Mouse (Mus musculus) G1E (cell line): Measurements from ENCODE around the gene Pde2a. TPM values are rescaled to one million over a fixed set of nuclear protein-coding genes. Genes with fewer than 3 reads are reported as not detected.

Source experiments
- ATAC-seq: 2 replicates; pipeline ENCODE4 v1.8.0; 2016; ENCODE audit warnings: mild to moderate bottlenecking; ENCODE audit not compliant: insufficient number of reproducible peaks, poor library complexity, low FRiP score, severe bottlenecking; ENCODE audit errors: extremely low read depth
- DNase-seq: peaks from one replicate; pipeline ENCODE4 v3.0.0; 2012; ENCODE audit warnings: low spot score
- H3K27me3 ChIP-seq: 2 replicates; pipeline ENCODE4 v1.6.1; 2012; ENCODE audit warnings: mild to moderate bottlenecking, low read length, inconsistent platforms; ENCODE audit not compliant: insufficient read depth
- H3K36me3 ChIP-seq: replicated peaks from 2 replicates; pipeline ENCODE3; 2012; ENCODE audit warnings: mild to moderate bottlenecking, inconsistent platforms
- H3K4me1 ChIP-seq: 2 replicates; pipeline ENCODE4 v1.6.1; 2012; ENCODE audit warnings: low read depth, low read length, inconsistent platforms, mixed read lengths; ENCODE audit not compliant: insufficient read depth
- H3K4me3 ChIP-seq: 2 replicates; pipeline ENCODE4 v1.5.1; 2012; ENCODE audit warnings: low read depth, mild to moderate bottlenecking, inconsistent platforms, low read length, moderate library complexity, mixed read lengths
- H3K9me3 ChIP-seq: replicated peaks from 2 replicates; pipeline ENCODE4 v1.6.1; 2012; ENCODE audit warnings: inconsistent platforms
- CTCF ChIP-seq: IDR thresholded peaks from 2 replicates; pipeline ENCODE4 v1.5.1; 2012; ENCODE audit warnings: low read depth, low read length, inconsistent platforms, mixed read lengths
- GATA1 ChIP-seq: IDR thresholded peaks from 2 replicates; pipeline ENCODE4 v1.6.1; 2012; ENCODE audit warnings: borderline replicate concordance, low read length, inconsistent platforms, mixed read lengths
- GATA2 ChIP-seq: IDR thresholded peaks from 2 replicates; pipeline ENCODE4 v1.6.1; 2012; ENCODE audit warnings: low read depth, low read length, inconsistent platforms, borderline replicate concordance
- POLR2AphosphoS5 ChIP-seq: IDR thresholded peaks from 2 replicates; pipeline ENCODE4 v1.6.1; 2012; ENCODE audit warnings: low read depth, low read length, inconsistent platforms; ENCODE audit not compliant: insufficient replicate concordance
- TAL1 ChIP-seq: conservative IDR thresholded peaks from 2 replicates; pipeline ENCODE4 v1.6.1; 2012; ENCODE audit warnings: low read depth, low read length, inconsistent platforms, mixed read lengths
- polyA plus RNA-seq: library from polyadenylated mRNA; stranded (reverse); fragments of >175 nt; gene quantifications from 2 replicates; pipeline ENCODE4 v1.2.3, GENCODE M21; 2012
- total RNA-seq, 2 experiments: library from RNA; stranded (forward) in 1 of 2; stranded (reverse) in 1 of 2; fragments of 200-1000 nt in 1 of 2; fragments of >200 nt in 1 of 2; fragmentation: Nextera tagmentation in 1 of 2; gene quantifications; 2 replicates each; pipeline ENCODE4 v1.2.3; 2014 to 2017

The Pde2a gene
- total and polyA plus RNA-seq, 3 experiments: 0.55 TPM; not detected in 2

DNA sequence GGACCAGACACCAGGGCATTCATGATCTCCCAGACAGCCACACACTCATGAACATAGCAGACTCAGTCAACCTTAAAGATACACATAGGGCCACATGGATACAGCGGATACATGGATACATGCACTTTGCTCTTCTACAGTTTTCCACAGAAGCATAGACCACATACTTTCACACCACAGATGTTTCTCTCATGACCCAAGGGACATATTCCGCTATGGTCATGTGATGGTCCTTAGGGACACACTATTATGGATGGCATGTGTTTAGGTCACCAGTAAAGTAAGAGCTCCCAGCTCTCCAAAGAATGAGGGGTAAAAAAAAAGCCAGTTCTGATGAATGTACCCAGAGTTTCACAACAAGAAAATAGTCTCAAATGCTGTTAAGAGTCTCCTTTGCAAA lies 49.9 kb downstream of the Pde2a start:
- H3K9me3 ChIP-seq: no peaks in the 10 kb centered on the region
- H3K36me3 ChIP-seq: no peaks in the 10 kb centered on the region
- H3K4me3 ChIP-seq: no peak overlapping the region
- DNase-seq (no peak), ATAC-seq (no peak)
- no peaks in the 10 kb centered on the region for H3K27me3 ChIP-seq
- TF ChIP-seq TAL1: no peak
- no peaks in the 10 kb centered on the region for H3K4me1 ChIP-seq

DNA sequence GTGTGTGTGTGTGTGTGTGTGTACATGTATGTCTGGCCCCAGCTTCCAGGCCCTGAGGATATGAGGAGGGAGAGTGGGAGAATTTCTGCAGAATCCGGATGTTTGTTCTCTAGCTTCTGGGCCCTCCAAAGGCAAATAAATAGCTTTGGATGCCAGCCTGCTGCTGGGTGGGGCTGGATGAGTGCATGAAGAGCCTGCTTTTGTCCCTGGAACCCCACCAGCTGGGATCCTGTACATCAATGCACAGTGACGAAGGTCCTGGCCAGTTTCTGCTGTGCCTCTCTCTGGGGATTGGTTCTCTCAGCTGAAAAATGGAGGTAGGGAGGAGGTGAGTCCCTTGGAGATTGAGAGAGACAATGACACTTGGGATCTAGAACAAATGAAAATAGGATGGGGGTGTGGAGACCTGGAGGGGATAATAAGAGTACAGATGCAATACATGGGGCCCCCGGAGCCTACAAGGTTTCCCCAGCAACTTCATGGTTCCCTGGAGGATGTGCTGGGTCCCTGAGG lies 50.5 kb downstream of the Pde2a start:
- H3K4me3 ChIP-seq: no peak overlapping the region
- TF ChIP-seq CTCF: no peak
- no peak for TF ChIP-seq GATA2
- no peak for TF ChIP-seq TAL1
- TF ChIP-seq POLR2AphosphoS5: no peak
- TF ChIP-seq GATA1: no peak
- no peaks in the 10 kb centered on the region for H3K36me3 ChIP-seq
- DNase-seq: no peak
- no peaks in the 10 kb centered on the region for H3K4me1 ChIP-seq
- H3K9me3 ChIP-seq: no peaks in the 10 kb centered on the region
- no peak for ATAC-seq
- H3K27me3 ChIP-seq: no peaks in the 10 kb centered on the region

DNA sequence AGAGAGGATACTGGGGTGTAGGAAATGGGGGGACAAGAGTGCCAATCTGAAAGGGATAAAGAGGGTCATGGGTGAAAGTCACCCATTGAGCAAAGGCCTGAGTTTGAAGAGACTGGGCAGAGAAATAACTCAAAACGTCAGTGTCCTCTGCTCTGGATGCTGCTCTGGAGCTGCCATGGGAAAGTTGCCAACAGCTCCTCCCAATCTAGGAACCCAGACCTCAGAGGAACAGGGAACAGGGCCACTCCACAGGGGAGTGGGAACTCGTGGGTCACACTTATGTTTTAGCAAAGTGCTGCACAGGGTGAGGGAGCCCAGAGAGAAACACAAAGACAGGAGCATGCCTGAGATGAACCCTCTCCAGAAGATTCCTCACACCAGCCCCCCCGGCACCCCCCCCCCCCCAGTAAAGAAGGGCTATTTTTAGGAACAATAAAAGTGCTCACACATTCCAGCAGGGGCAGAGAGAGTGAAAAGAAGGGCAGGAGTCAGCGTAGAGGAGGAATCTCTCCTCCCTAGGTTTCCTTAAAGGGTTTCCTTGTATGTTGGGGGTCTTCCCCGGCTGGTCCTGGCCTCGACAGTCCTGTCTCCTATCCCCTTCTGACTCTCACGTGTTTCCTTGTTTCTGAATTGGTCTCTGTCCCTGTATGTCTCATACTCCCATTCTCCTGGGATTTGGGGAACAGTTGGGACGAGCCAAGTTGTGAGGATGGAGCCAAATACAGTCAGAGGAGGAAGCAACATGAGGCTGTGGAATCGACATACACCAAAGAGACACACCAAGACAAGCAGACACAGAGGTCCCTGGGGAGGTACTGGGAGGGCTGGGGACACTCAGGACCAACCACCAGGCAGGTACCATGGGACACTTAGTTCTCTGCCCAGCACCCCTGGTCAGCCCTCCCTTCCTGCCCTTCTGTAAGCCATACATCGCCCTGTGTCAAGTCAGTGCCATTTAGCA lies 51.4 kb downstream of the Pde2a start:
- Histone ChIP-seq H3K9me3 (no peaks in the 10 kb centered on the region), H3K36me3 (no peaks in the 10 kb centered on the region), H3K4me1 (no peaks in the 10 kb centered on the region), H3K27me3 (no peaks in the 10 kb centered on the region), H3K4me3 (no peak overlapping the region)
- ATAC-seq: no peak
- no peak for DNase-seq
- TF ChIP-seq POLR2AphosphoS5: no peak
- no peak for TF ChIP-seq GATA1
- TF ChIP-seq TAL1: no peak
- no peak for TF ChIP-seq GATA2
- no peak for TF ChIP-seq CTCF

DNA sequence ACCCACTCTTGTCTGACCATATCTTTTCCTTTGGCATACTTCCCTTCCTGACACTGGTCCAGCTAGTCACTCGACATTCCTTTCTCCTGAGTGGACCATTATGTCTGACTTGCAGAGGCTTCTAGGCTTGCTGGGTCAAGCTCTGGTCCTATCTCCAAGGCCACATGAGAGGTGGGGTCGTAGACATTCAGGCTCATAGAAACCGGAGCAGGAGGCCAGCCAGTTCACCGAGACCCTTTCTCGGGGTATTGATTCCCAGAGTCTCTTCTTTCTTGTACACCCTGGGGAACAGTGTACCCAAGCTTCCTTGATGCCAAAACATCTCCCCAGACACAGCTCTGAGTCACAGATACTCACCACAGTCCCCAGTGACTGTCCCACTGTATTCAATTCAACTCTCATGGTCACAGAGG lies 52.9 kb downstream of the Pde2a start:
- DNase-seq: no peak
- no peak for ATAC-seq
- no peaks in the 10 kb centered on the region for H3K36me3 ChIP-seq
- no peak overlapping the region for H3K4me3 ChIP-seq
- no peaks in the 10 kb centered on the region for H3K27me3 ChIP-seq
- no peak for TF ChIP-seq CTCF
- TF ChIP-seq GATA2: no peak
- no peak for TF ChIP-seq POLR2AphosphoS5
- no peak for TF ChIP-seq GATA1
- TF ChIP-seq TAL1: no peak
- no peaks in the 10 kb centered on the region for H3K4me1 ChIP-seq
- H3K9me3 ChIP-seq: no peaks in the 10 kb centered on the region

DNA sequence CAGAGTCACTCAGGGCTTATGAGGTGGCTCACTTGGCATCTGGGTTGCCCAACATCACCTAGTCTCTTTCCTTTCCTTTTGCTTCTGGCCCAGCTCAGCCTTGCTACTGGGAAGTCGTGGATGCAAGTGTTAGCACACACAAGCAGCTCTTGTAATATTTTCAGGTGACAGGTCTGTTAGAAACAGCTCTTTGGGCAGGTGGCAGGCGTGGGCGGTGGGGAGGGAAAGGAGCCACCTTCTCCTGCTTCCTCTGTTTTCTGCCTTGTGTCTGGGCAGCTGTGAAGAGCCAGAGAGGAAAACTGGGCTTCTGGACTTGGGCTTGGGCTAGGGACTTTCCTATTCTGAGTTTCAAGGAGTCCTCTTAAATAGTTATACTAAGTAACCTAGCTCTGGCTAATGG lies 54.5 kb downstream of the Pde2a start:
- ATAC-seq (no peak), DNase-seq (no peak)
- no peaks in the 10 kb centered on the region for H3K27me3 ChIP-seq
- no peak overlapping the region for H3K4me3 ChIP-seq
- H3K4me1 ChIP-seq: no peaks in the 10 kb centered on the region
- no peaks in the 10 kb centered on the region for H3K36me3 ChIP-seq
- no peaks in the 10 kb centered on the region for H3K9me3 ChIP-seq
- TF ChIP-seq GATA1 (no peak), GATA2 (no peak), POLR2AphosphoS5 (no peak), TAL1 (no peak), CTCF (no peak)

DNA sequence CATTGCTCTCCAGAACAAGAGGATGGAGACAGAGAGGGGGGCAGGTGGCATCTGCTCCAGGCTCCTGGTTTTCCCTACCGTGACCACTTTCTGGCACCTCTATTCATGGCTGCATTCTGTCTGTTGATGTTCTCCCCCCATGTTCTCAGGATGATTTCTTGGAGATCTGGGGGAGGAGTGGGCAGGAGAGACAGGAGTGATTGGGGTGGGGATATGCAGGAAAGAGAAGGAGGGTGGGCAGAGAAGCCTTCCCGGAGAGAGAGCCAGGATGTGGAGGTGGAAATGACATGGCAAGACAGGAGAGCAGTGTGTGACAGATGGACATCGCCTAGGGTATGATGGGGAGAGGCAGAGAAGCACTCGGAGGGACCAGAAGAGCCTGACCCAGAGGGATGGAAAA lies 55.0 kb downstream of the Pde2a start:
- H3K9me3 ChIP-seq: no peaks in the 10 kb centered on the region
- no peak overlapping the region for H3K4me3 ChIP-seq
- no peak for TF ChIP-seq CTCF
- TF ChIP-seq TAL1: no peak
- no peak for TF ChIP-seq POLR2AphosphoS5
- TF ChIP-seq GATA1: no peak
- no peak for TF ChIP-seq GATA2
- no peak for DNase-seq
- no peaks in the 10 kb centered on the region for H3K4me1 ChIP-seq
- no peaks in the 10 kb centered on the region for H3K27me3 ChIP-seq
- ATAC-seq: no peak
- no peaks in the 10 kb centered on the region for H3K36me3 ChIP-seq
